Mouse (Mus musculus) liver, postnatal 0 days (tissue): ENCODE results near the gene Mcm3.

Source experiments
- CTCF ChIP-seq: sonication (generic); IDR thresholded peaks from 2 replicates; pipeline ENCODE4 v1.5.1; 2016; ENCODE audit warnings: antibody characterized with exemption, low read depth
- EP300 ChIP-seq: IDR thresholded peaks from 2 replicates; pipeline ENCODE4 v1.6.1; 2016; ENCODE audit warnings: antibody characterized with exemption, low read depth, mild to moderate bottlenecking

DNA sequence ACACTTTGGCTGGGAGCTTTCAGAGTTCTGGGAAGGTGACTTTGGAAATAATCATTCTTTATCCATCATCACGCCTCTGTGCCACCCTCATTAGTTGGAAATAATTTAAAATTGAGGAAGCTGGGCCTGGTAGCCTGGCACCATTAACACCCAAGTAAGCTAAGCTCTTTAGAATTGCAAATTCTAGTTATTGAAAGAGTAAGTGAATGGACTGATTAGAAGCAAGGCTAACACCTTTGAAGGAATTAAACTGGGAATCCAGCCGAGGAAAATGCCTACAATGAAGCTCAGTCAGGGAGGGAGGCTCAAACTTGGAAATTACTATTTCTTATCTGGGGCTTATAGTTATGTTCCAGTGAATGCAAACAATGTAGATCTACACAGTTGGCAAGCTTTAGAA lies 3.8 kb upstream of the Mcm3 start:
- TF ChIP-seq CTCF (no peak), EP300 (no peak)
